Mouse (Mus musculus) spleen, embryonic (tissue): ENCODE results near the gene Egln2.

Experiments
- CTCF ChIA-PET: fragments of 350-600 bp; sonication (Branson Sonifier 250); formaldehyde crosslinking; loops from one replicate; lab custom pipeline; 2022; lab: Charles Lee

The Egln2 gene

DNA sequence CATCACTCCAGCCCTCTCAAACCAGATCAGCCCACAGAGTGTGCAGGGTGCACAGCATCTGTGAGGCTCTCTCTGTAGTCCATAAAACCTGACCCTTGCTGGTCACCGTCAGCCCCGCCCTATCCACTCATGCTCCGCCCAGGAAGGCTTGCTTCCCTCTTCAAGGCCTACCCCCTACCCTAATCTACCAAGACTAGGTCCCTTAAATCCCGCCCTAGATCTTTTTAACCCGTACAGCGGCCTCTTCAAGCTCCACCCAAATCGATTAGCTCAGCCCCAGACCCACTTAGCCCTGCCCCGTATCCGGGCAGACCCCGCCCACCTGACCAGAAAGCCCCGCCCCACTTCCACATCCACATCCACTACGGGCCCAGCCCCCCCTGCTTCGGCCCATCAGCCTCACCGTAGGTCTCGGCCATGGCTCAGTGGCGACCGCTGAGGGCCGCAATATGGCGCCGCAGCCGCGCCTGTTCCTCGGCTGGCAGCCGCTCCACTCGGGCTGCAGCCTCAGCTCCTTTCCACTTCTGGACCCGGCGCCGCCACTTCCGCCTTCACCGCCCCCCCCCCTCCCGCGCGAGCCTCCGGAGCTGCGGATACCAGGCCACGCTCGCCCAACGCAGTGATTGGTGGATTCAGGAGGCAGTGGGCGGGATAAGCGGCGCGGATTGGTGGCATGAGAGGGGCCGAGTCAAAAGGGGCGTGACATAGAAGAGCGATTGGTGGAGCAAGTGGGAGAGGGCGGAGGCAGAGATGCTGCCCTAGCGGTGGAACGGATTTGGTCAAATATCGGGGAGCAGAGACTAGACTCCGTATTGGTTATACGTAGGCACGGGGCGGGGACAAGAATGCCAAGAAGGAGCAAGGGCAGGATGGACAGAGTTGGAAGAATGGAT, 12.0 kb upstream of the Egln2 start, which contains the start of gene Rab4b:
TSS of gene Rab4b (minus strand) at position 573 of the 893 bp plus-strand sequence.
- CTCF ChIA-PET: interaction anchor here (0.7 to 2.2 kb wide), 3 partner anchors 11 to 991 kb away, joined by 4 to 7 read pairs (median 4); partner anchors contain the start of gene Fbl

DNA sequence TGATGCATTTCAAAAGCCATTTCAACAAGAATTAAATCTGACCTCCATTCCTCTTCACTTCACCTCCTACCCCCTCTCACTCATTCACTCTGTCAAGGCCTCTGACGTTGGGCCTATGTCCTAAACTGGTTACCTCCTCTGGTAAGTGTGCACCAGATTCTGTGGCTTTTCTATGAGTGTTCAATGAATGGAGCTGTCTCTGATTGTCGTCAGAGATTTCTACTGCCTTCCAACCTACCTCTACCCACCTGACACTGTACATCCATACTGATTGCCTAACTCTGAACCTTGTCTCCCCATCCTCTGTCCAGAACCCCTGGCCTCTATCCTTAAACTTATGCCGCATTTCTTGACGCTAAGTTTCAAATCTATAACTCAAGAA, 11.3 kb upstream of the Egln2 start:
- CTCF ChIA-PET: interaction anchor here (0.6 to 0.9 kb wide), 3 partner anchors 12 to 262 kb away, joined by 3 to 4 read pairs (median 3); no protein-coding TSS in a partner anchor

DNA sequence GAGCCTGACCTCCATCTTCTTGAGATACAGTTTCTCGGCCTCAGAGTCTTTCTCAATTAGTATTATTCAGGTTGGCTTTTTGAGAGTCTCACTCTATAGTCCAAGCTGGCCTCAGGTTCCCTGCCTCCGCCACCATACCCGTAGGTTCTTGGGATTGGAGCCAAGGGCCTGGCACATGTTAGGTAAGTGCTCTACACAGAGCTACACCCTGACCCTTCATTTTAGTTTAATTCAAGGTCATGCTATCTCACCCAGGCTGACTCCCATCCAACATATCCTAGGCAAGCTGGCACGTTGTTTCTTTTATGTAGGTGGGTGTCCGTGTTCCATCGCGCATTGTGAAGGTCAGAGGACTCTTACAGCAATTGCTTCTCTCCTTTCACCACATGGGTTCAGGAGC, 8.3 kb upstream of the Egln2 start:
- CTCF ChIA-PET: no interaction called here

DNA sequence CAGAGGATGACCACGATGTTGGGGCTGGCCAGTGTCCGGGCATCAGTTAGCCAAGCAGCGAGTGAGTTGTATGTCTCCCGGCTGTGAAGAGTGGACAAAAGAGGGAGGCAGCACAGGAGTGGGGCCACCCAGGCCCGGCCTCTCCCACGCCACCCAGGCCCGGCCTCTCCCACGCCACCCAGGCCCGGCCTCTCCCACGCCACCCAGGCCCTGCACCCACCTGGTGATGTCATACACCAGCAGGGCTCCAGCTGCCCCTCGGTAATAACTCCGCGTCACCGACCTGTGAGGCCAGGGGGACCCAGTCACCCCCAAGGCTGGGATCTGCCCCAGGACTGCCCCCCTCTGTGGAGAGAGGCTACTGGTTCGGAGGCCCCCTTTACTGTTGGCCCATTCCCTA, 7.9 kb upstream of the Egln2 start:
- CTCF ChIA-PET: no interaction called here

DNA sequence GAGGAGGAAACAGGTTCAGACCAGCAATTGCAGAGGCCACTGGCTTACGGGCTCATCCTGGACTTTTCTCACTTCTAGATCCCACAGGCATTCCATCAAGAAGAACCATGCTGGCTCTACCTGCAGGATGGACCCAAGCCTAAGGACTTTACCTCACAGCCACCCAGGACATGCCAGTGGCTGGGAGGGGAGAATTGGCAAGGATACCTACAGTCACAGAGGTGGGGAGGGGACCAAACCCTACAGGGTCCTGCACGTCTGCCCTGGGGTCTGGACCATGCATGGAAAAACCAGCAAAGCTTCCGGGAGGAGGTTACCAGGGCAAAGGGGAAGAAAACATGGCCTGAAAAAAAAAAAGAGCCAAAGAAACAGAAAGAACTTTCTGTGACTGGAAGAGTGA, 4.4 kb upstream of the Egln2 start:
- CTCF ChIA-PET: interaction anchor here (0.7 kb wide), 1 partner anchor 447 kb away, joined by 3 read pairs; no protein-coding TSS in a partner anchor

DNA sequence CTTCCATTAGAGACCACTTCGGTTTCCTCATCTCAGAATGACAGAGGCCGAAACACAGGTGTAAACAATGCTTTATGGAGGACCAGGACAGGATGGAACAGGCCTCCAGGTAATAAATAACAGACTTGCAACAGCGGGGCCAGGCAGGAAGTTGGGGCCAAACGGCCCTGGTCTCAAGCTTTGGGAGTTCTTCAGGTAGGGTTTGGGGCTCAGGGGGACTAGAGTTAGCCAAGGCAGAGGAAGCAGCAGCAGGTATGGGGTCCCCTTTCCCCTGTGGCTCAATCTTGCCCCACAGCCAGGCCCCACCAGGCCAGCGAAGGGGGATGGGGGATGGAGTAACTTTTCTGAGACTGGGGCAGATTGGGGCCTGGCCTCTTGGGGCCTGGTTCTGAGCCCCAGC, 1.8 kb upstream of the Egln2 start:
- CTCF ChIA-PET: interaction anchor here (0.9 kb wide), 1 partner anchor 14 kb away, joined by 4 read pairs; no protein-coding TSS in a partner anchor

DNA sequence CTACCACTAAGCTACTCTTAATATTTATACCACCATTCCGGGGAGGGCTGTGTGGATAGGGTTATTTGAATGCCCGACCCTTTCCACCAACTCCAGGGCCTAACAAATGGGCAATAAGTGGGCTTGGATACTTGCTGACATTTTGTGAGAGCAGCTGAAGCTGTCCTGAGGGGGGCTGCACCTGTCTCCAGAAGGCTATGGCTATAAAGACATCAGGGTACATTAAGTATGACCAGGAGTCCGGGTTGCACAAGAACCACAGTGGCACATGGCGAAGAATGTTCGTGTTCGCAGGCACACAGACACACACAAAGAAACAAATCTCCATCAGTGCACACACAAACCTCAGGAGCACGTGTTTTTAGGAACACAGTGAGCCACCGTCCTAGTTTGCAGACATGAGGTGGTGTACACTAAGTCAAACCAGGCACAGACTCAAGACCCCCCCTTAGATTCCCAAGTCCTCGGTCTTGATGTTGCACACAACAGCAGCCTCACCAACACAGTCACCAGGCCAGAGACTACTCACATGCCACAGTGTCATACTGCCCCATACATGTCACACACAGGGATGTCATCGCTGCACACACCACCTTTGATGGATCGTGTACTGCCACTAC, 983 bp upstream of the Egln2 start:
- CTCF ChIA-PET: interaction anchor here (0.9 kb wide), 1 partner anchor 15 kb away, joined by 4 read pairs; no protein-coding TSS in a partner anchor

DNA sequence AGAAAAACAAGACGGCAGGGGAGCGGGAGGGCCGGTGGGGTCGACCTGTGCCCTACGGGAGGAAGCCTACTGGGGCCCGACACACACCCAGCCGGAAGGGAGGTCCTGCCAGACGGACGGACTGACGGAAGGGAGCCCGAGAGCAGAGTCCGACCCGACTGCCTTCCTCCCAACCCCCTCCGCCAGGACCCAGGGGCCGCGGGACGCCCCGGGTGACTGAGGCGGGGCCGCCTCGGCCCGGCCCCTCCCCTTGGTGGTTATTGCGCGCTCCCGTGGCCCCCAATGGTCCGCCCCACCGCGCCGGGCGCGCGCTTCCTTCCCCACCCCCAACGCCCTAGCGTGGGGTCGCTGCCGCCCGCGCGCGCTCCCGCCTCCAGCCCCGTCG, 381 bp downstream of the Egln2 start:
- CTCF ChIA-PET: no interaction called here

DNA sequence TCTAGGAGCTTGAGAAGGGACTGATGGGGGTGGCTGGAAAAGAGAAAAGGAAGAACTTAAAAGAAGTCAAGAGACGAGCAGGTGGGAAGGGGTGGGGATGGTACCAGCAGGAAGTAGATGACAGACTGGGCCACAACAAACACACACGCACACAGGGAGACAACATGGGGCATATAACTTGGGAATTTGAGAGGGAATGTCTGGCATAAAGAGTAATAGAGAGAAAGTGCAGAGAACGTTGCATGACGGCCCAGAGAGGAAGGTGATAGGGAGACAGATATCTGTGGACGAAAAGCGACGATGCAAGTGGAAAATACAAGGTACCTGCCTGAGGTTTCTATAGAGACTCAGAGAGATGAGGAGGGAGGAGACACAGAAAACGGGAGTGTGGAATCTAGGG, 906 bp downstream of the Egln2 start:
- CTCF ChIA-PET: no interaction called here

DNA sequence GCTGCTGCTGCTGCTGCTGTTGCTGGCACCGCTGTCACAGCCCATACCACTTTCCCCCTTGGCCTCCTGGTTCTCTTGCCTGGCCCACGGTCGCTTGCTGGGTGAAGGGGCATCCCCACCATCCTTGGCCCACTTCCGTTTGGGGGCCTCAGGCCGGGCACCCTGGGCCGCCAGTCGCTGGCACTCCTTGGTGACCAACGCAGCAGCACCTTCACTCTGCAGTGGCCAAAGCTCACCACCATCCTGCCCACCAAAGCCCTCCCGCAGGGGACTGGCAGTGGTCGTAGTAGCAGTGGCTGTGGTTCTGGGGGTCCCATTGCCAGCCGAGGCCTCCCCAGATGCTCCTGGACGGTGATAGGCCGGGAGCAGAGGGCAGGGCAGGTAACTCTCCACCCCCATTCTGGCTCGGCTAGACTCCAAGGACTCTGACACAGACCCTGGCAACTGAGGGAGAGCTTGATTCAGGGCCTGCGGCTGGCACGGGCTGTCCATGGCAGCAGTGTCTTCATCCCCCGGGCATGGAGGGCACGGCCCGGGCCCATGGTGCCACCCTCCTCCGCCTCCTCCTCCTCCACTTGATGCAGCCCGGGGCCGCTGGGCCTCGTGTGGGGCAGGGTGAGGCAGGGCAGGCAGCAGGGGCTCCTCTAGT, 1.5 kb downstream of the Egln2 start:
- CTCF ChIA-PET: no interaction called here

DNA sequence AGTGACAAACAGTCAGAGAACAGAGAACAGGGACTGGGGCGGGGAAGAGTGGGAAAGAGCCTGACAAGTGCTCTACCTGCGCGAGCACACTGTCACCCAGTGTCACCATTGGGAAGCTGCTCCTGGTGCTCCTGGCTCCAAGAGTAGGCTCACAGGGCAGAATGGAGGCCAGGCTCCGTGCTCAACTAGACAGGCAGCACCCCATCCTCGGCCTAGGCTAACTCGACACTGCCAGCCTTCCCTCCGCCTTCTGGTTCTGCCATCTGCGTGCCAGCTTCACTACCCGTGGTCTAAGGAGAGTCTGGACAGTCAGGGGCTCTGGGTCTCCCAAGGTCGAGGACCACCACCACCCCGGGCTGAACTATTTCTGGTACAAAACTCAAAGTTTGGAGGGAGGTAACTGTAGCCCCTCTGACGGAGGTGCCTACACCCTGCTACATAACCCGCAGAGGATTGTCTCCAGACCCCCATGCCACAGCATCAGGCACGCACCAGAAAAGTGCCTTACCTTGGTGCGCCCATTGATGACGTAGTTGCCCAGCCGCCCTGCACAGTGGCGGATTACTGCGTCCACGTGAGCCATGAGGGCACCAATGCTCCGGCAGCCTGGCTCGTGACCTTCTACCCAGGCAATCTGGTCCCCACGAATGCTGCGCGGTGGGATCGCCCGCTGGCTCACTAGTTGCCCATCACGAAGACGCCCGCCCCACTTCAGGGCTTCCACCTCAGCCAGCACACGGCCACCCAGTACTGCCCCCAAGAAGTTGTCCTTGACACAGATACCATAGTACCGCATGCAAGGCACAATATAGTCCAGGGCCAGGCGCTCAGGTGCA, 2.3 kb downstream of the Egln2 start:
- CTCF ChIA-PET: interaction anchor here (0.5 kb wide), 1 partner anchor 57 kb away, joined by 3 read pairs; no protein-coding TSS in a partner anchor

DNA sequence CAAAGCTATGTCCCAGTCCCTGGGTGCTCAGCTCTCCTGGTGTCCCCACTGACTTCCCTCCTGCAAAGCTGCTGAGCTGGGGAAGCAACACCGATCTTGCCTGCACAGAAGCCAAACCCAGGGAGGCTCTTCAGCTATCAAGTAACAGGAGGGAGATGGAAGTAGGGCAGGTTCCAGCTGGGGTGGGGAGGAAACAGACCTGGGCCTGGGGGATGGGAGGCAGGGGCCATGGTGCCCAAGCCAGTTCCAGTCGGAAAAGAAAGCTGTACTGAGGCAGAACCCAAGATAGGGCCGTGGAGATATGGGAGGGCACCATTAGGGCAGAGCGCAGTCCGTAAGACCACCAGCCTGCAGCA, 3.2 kb downstream of the Egln2 start:
- CTCF ChIA-PET: no interaction called here

DNA sequence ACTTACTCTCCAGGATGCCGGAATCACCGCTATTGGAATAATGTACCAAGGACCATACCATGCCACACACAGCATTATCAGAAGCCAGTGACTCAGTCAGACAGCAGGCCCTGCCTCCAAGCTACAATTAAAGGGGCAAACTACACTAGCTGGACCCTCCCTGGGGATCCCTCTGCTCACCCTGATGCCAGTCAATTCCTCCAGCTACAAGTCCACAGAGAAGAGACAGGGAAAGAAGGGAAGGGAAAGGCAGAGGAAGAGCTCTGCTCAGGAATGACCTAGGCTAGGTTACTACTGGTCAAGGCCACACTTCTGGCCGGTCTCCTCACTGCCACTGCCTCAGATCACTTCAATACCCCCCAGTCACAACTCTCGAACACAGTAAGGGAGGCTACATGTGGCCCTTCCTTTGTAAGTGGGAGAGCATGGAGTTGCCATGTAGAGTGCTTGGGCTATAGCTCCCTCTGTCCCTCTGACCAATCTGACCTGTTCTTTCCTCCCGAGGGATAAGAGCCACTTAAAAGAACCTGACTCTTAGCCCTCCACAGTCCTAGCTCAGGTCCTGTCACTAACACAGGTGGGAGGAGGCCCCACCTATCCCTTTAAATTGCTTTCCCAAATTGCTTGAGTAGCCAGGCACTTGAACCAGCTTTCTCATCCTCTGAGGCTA, 3.7 kb downstream of the Egln2 start:
- CTCF ChIA-PET: no interaction called here

DNA sequence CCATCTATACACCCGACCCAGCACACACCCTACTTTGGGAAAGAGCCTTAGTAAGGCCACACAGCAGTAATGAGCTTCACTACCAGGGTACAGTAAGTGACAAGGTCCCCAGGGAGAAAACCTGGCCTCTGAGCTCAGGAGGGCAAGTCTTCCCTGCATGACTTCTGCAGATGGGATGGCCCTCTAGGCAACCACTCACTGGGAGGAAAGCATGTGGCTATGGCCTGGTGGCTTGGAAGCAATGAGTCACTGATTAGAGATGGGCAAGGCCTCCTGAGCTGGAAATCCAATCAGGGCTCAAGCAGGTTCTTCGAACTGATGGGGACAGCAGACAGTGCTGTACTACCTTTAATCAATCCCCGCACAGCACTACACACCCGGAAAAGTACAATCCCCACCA, 4.9 kb downstream of the Egln2 start:
- CTCF ChIA-PET: interaction anchor here (1.4 kb wide), 1 partner anchor 16 kb away, joined by 3 read pairs; no protein-coding TSS in a partner anchor

DNA sequence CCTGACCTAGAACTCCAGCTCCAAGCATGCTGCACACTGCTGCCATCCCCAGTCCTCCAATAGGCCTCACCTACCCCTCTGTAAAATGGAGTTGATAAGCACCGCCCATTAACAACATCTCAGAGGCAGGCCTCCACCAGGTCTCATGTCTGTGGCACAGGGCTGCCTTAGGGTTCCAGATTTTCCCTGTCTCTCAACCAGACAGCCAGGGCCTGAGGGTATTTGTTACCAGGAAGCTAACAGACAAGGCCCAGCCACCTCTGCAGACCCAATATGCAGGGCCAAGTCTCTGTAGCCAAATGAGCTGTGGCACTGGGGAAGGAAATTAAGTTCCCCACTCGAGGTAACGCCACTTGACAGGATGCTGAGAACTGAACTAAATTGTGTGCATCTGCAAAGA, 5.7 kb downstream of the Egln2 start:
- CTCF ChIA-PET: interaction anchor here (0.6 to 1.4 kb wide), 2 partner anchors 17 to 347 kb away, joined by 3 read pairs; no protein-coding TSS in a partner anchor

DNA sequence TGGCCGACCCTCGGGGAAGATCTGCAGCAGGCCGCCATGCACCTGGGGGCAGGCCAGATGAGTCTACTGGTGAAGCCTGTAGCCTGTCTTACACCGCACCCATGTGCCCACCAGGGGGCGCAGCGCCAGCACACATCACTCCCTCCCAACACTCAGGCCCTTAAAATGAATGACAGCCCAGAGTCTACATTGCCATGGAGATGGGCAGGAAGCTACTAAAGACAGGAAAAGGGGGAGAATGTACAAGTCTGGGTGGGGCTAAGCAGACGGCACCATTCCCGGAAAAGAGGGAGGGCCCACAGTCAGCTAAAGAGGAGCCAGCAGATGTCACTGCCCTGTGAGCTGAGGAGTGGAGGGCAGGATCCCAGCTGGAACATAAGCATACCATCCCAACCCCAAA, 6.7 kb downstream of the Egln2 start:
- CTCF ChIA-PET: interaction anchor here (1.5 kb wide), 1 partner anchor 19 kb away, joined by 7 read pairs; the partner anchor contains the start of gene Rab4b

DNA sequence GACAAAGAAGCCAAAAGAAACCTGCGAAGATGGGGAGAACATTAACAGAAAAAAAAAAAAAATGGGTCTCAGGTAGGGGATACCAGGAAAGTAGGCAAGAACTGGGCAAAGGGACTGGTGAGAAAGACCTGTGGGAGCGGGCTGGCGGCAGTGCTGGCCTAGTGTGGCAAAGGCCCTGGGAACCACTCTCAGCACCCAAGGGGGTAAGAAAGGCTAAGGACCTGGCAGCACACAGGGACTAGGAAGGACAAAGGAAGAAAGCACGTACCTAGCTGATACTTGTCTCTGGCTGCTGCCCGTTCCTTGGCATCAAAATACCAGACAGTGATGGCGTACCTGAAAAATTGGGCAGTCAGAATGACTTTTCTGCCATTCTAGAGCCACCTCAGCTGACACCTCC, 7.3 kb downstream of the Egln2 start:
- CTCF ChIA-PET: interaction anchor here (1.5 kb wide), 1 partner anchor 20 kb away, joined by 7 read pairs; the partner anchor contains the start of gene Rab4b

DNA sequence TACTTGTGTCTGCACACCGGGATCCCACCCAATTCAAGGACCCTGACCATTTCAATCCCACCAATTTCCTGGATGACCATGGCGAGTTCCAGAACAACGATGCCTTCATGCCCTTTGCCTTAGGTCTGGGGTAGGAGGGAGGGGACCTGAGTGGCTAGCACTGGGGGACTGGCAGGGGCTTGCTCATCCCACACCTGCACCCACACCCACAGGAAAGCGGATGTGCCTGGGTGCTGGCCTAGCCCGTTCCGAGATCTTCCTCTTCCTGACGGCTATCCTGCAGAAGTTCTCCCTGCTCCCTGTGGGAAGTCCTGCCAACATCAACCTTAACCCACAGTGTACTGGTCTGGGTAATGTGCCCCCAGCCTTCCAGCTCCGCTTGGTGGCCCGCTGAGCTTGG, 8.4 kb downstream of the Egln2 start:
- CTCF ChIA-PET: interaction anchor here (0.6 kb wide), 1 partner anchor 756 kb away, joined by 3 read pairs; no protein-coding TSS in a partner anchor

DNA sequence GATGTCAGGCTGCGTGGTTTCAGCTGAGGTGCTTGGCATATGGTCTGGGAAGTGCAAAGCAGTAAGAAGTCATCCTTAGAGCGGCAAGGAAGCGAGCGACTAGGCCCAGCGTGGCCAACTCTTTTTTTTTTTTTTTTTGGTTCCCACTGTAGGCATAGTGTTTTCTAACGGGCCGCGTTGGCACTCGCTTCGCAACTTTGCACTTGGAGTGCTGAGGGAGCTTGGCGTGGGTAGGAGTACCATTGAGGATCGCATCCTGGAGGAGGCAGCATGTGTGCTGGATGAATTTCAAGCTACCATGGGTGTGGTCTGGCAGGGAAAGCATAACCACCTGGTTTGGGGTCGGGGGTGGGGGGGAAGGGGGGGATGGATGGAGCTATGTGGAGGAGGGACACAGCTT, 10.6 kb downstream of the Egln2 start:
- CTCF ChIA-PET: interaction anchor here (0.7 kb wide), 1 partner anchor 25 kb away, joined by 8 read pairs; no protein-coding TSS in a partner anchor

DNA sequence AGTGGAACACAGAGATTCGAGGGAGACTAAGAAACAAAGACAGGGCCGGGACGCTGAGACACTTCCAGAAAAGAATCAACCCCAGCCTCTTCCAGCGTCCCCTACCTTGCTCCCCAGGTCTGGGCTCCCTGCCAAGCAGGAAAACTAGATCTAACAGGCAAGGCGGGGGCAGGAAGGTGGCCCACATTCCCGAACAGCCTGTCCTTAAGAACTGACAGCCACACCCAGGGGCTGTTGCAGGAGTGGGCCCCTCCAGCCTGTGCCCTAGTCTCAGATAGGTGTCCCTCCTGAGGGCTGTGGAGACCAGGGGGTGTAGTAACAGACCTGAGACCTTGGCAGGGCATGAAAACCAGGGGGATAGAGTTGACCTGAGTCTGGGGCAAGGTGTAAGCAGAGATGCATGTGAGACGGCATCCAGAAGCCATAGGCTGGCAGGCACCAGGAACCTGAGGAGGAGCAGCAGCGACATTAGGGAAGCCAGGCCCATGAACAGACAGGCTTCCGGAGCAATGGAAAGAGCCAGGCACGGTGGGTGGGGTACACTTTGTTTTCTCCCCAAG, 13.3 kb downstream of the Egln2 start, which contains the start of gene Cyp2t4:
TSS of gene Cyp2t4 (plus strand) at position 510 of the 560 bp plus-strand sequence.
- CTCF ChIA-PET: no interaction called here
